Mouse (Mus musculus): Measurements from ENCODE around the gene Sorbs1.

Gene Sorbs1

GRCm38 (mm10) chr19:40409500-40410035 is 104.0 kb downstream of the Sorbs1 start:
- DNase-seq (ENCODE audit: low read depth, low spot score): no peak

GRCm38 (mm10) chr19:40407186-40407585 is 106.4 kb downstream of the Sorbs1 start:
- no peak for DNase-seq (ENCODE audit: low read depth, low spot score)

GRCm38 (mm10) chr19:40406661-40407060 is 106.9 kb downstream of the Sorbs1 start:
- DNase-seq (ENCODE audit: low read depth, low spot score): no peak

DNA sequence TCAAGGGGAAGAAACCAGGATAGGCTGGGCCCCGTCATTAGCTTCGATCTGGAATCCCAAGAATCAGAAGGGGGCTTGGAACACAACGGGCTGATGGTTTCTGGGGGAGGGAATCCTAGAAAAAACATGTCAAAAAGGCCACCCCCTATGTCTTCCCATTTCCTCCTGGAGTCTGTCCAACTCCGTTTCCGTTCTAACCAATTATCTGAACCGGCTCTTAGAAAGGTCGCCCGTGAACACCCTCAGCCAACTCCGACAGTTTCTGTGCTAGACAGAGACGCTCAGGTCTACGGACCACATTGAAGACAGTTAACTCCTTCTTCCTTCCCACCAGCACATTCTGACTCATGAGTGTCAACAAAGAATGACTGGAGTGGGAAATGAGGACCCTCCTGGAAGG is 107.8 kb downstream of the Sorbs1 start:
- no peak for DNase-seq (ENCODE audit: low read depth, low spot score)

- DNase-seq (ENCODE audit: low read depth, low spot score): peak; percentile 29
These were observed 109.0 kb downstream of the Sorbs1 start for GRCm38 (mm10) chr19:40404582-40404981.

DNA sequence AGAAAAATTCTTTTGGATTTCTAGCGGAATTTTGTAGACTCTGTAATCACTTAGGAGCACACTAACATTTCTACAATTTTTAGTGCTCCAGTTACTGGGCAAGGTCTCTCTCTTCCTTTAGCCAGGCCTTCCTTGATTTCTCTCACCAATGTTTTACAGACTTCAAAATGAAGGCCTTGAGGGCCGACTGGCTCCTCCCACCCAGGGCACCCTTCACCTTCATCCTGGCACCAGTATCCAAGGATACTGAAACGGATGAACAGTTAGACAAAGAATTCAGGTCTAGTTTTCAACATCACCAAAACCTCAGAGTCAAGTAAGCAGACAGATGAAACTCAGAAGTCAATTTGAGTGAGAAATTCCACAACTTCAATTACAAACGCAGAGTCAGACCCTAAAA is 109.6 kb downstream of the Sorbs1 start:
- no peak for DNase-seq (ENCODE audit: low read depth, low spot score)

DNA sequence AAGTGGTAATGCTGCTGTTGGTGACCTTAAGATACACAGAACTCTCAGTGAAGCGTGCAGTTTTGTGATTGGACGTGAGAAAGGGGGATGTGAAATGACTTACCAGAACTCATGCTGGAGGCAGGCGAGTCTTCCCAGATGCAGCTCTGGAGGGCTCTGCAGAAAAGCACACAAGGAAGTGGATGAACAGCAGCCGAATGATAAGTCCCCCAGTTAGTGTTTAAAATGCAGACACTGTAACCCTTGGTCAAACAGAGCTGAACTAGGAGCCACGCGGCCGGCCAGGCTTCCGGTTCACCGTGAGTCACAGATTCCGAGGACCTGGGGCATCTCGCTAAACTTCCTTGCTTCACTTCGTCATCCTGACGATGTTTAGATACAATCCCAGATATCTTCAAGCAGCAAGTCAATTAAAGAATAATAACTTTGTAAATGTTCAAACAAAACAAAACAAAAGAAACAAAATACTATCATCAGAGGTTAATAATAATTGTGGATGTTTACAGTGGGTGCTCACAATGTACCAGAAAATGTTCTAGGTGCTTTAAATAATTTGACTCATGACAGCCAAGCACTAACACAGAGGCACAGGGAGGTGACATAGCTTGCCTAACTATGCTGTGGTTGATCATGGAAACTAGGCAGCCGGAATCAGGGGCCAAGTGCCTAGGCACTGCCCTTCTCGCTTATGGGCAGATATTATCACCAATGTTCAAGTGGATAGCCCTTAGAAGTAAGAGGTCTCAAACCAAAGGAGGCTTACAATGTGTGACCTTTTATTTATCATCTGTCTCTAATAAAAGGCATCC is 111.2 kb downstream of the Sorbs1 start:
- no peak for DNase-seq (ENCODE audit: low read depth, low spot score)

DNA sequence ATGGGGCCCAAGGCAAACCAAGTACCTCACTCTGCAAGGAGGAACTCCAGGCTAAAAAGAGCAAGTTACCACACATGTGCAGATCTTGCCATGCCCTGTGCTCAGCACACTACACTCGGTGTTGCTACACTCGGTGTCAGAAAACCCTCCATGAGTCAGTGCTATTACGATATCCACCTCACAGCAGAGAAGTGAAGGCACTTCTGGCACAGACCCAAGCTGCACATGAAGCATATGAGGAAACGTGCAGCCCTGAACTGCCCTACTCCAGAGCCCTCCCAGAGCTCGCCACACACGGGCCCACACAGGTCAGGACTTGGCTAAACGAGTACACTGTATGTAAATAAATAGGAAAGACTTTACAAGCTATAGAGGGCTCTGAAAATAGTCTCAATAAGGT is 112.4 kb downstream of the Sorbs1 start:
- peak; percentile 83 for DNase-seq (ENCODE audit: low read depth, low spot score)

GRCm38 (mm10) chr19:40400426-40401030 is 113.1 kb downstream of the Sorbs1 start:
- DNase-seq (ENCODE audit: low read depth, low spot score): peak; percentile 93

DNA sequence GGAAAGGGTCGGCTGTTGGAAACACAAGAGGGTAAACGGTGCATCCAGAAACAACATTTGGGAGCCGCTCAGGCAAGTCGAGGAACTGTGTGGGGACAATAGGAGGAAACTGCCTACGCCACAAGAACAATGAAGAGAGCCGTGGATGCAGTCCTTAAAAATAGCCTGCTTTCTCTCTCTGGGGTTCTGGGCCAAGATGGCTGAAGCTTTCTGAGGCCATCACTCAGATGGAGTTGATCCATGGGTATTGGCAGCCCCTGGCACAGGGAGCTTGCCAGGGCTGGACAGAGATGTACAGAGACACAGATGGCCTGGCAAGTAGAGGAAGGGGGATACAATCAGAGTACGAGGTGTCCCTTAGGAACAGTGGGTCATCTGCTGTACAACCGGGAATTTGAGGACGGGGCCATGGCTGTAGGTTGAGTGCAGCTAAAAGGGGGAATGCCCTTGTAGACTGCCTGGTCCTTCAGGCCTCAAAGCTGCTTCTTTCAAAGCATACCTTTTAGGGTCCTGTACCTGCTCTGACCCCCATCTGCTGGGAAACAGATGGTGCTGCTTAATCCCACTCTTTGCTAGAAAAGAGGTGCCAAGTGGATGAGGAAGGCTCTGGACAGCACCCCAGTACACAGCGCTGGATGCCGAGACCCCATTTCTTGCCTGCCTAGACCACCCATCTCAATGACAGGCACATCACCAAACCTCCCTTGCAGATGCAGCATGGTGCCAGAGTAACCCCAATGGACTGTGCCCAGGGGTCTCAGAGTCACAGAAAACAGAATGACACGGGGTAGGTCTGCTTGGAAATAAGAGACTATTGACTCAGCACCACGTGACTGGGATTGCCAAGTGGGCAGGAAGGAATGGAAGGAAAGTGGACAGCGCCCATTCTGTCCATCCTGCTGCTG is 117.6 kb downstream of the Sorbs1 start:
- DNase-seq (ENCODE audit: low read depth, low spot score): peak; percentile 13

- DNase-seq (ENCODE audit: low read depth, low spot score): no peak
These were observed 118.3 kb downstream of the Sorbs1 start for GRCm38 (mm10) chr19:40395321-40395695.

- DNase-seq (ENCODE audit: low read depth, low spot score): no peak
These were observed 118.8 kb downstream of the Sorbs1 start for GRCm38 (mm10) chr19:40394555-40395320.

DNA sequence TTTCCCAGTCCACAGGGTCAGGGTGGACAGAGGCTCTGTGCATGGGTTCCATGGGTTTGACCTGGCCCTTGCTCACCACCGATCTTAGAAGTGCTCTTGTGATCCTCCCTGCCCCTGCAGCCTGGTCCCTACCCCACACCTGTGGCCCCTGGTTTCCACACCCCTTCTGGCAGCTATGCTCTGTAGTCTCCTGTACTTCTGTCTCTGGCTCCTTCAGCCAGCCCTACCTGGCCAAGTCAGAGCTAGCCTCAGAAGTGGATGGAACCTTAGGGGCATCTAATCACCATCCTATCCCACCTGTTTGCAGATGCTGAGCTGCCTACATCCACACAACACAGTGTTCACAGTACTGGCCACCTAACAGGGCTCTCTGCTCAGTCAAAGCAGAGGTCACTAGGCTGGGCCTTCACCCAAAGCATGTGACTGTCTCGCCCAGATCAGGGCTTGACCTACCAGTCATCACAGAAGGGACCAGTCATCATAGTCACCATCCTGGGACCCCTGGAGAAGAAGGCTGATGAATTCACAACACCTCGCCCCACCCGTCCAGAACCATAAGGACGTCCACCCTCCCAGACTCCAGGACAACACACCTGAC is 120.7 kb downstream of the Sorbs1 start:
- DNase-seq (ENCODE audit: low read depth, low spot score): no peak

GRCm38 (mm10) chr19:40391469-40391868 is 122.1 kb downstream of the Sorbs1 start:
- peak; percentile 89 for DNase-seq (ENCODE audit: low read depth, low spot score)

DNA sequence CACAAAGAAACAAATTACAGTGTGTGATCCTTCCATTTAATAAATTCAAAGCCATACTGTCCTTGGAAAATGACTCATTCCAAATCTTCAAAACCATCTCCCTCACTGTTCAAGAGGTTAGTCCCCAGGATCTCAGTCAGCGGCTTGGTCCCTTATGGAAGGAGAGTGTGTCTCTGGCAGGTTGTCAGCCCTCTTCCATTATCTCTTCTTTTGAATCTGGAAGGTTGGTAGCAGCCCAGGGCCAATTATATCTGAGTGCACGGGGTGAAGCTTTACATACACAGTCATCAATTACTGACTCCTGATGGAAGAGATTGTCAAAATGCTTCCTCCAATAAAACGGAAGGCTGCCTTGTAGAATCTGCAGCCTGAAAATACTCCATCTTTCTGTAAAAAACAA is 126.7 kb downstream of the Sorbs1 start:
- DNase-seq (ENCODE audit: low read depth, low spot score): no peak

DNA sequence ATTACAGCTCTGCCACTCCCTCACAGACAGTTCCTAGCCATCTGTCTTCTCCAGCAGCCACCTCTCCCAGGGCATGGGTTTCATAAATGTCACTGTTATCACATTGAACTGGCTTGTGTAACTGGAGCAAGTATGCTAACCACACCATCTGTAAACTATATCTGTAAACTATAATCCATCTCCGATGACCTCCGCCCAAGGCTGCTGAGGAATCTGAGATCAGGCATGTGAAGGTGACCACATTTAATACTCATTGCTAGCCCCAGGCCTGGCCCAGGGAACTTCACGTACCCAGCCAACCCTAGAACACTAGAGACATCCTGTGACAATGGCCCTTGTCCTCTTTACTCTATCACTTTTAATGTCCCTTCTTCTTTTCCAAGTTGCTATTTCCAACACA is 128.2 kb downstream of the Sorbs1 start:
- no peak for DNase-seq (ENCODE audit: low read depth, low spot score)

DNA sequence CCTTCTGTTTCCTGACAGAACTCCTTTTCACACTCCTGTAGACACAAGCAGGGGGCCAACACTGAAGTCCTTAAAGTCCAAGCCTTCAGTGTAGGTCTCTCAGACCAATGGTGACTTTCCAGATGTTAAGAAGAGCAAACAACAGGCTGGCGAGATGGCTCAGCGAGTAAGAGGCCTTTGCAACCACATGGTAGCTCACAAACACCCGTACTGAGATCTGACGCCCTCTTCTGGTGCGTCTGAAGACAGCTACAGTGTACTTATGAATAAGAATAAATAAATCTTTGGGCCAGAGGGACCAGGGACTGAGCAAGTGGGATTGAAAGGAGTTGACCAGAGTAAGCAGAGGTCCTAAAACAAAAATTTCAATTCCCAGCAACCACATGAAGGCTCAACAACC is 129.6 kb downstream of the Sorbs1 start:
- DNase-seq (ENCODE audit: low read depth, low spot score): peak; percentile 20

- DNase-seq (ENCODE audit: low read depth, low spot score): no peak
These were observed 132.9 kb downstream of the Sorbs1 start for GRCm38 (mm10) chr19:40380656-40381055.

DNA sequence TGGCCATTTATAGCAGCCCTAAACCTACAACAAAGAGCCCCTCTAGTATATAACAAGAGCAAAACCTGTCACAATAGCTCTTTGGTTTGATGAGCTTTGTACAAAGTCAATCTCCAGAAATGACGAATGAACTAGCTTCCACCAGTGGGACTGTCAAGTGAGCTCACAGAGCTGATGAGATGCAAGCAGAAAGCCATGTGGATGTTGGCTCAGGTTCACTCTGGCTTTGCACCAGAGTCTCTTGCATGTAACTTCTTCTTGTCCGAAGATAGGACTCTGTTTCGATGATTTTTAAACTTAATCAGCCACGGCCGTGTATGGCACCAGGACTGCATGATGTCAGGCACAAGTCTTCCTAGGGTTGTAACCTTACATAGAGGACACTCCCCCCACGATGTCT is 133.6 kb downstream of the Sorbs1 start:
- DNase-seq (ENCODE audit: low read depth, low spot score): no peak

- no peak for DNase-seq (ENCODE audit: low read depth, low spot score)
These were observed 134.5 kb downstream of the Sorbs1 start for GRCm38 (mm10) chr19:40379081-40379480.

DNA sequence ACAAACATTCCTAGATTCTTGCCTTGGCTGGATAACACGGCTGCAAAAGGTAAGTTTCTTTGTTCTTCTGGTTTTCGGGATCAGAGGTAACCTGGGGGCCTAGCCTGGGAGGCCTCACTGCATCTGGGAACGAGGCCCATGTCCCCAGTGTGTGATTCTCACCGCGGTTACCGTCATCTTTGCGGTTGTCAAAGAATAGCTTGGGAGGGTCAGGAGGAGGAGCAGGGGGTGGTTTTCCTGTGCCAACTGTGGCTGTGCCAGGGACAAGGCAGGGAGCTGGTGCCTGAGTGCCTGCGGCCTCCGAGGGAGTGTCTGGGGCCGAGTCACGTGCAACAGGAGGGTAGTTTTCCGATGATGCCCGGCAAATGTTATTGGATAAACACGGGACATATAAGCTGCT is 135.9 kb downstream of the Sorbs1 start:
- DNase-seq (ENCODE audit: low read depth, low spot score): no peak

All from 3T3-L1 (cell line).